ENCODE assay signal across 30 mouse cellular contexts in the genomic region with DNA sequence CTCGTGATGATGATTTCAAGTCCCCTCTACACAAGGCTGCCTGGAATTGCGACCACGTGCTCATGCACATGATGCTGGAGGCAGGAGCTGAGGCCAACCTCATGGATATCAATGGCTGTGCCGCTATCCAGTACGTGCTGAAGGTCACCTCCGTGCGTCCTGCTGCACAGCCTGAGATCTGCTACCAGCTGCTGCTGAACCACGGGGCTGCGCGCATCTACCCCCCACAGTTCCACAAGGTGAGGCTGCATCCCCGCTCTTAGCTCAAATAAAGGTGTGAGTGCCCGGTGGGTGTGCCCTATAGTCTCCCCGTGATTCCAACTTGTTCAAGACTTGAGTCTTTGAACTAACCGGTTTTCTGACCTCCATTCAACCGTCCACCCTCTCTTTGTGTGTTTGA. TPM values are rescaled to one million over a fixed set of nuclear protein-coding genes. Genes with fewer than 3 reads are reported as not detected.
DNase-seq lines count a peak whose midpoint lies in the region; ATAC-seq and TF ChIP-seq lines count a peak whose summit lies in the region.
"Had no signal": no experiment of that assay in that cellular context is flagged by ENCODE, and none has a peak within 500 bp of the region (broad histone marks: within the 10 kb centered on the region; RNA-seq: fewer than 3 reads in every experiment).

No protein-coding gene starts in this region.

- H3K36me3 ChIP-seq in lung, embryonic 14.5 days (ENCODE audit: insufficient read depth) = no peaks in the 10 kb centered on the region
- no peaks in the 10 kb centered on the region for H3K36me3 ChIP-seq in ES-Bruce4 (ENCODE audit: control insufficient read depth, insufficient read depth, low read length, poor library complexity, severe bottlenecking)
- H3K36me3 ChIP-seq in embryonic facial prominence, embryonic 10.5 days (replicated peaks) = peaks cover 15% of the 10 kb centered on the region
- no peaks in the 10 kb centered on the region for H3K36me3 ChIP-seq in stomach, embryonic 15.5 days
- no peaks in the 10 kb centered on the region for H3K36me3 ChIP-seq in neural tube, embryonic 15.5 days

- ATAC-seq in lung, embryonic 14.5 days (ENCODE audit: insufficient read depth) = peak; percentile 41; the same call in 1 of the 2 replicates
- 0 out of 2 replicates have a peak, but pooled peaks have one; percentile 43 for ATAC-seq in stomach, embryonic 15.5 days (ENCODE audit: insufficient read depth, low FRiP score, low read depth)
- ATAC-seq in neural tube, embryonic 15.5 days (ENCODE audit: low FRiP score) = no peak
- ATAC-seq: forebrain, embryonic 13.5 days; liver, embryonic 12.5 days; liver, postnatal 0 days; lung, postnatal 0 days had no signal

- no peaks in the 10 kb centered on the region for H3K4me1 ChIP-seq in lung, embryonic 14.5 days (ENCODE audit: insufficient read depth)
- peaks cover 5% of the 10 kb centered on the region for H3K4me1 ChIP-seq in ES-Bruce4 (ENCODE audit: control insufficient read depth, insufficient read depth, low read length)
- H3K4me1 ChIP-seq in embryonic facial prominence, embryonic 10.5 days = 0 out of 2 replicates have a peak, but pooled peaks cover 2% of the 10 kb centered on the region
- no peaks in the 10 kb centered on the region for H3K4me1 ChIP-seq in stomach, embryonic 15.5 days
- no peaks in the 10 kb centered on the region for H3K4me1 ChIP-seq in neural tube, embryonic 15.5 days
- H3K4me1 ChIP-seq: forebrain, embryonic 13.5 days; liver, embryonic 12.5 days had no signal

- no peaks in the 10 kb centered on the region for H3K9me3 ChIP-seq in lung, embryonic 14.5 days (ENCODE audit: low read depth, low read length)
- no peaks in the 10 kb centered on the region for H3K9me3 ChIP-seq in ES-Bruce4 (replicated peaks; ENCODE audit: control insufficient read depth, insufficient read depth, low read length, poor library complexity, severe bottlenecking)
- H3K9me3 ChIP-seq in embryonic facial prominence, embryonic 10.5 days = no peaks in the 10 kb centered on the region
- H3K9me3 ChIP-seq in stomach, embryonic 15.5 days = no peaks in the 10 kb centered on the region
- no peaks in the 10 kb centered on the region for H3K9me3 ChIP-seq in neural tube, embryonic 15.5 days (replicated peaks)
- H3K9me3 ChIP-seq: forebrain, embryonic 13.5 days; limb, embryonic 13.5 days; liver, embryonic 12.5 days had no signal

- WGBS in lung, embryonic 14.5 days = 81% methylated on average over 15 of the region's 15 CpGs
- WGBS in embryonic facial prominence, embryonic 10.5 days = 83% methylated on average over 15 of the region's 15 CpGs
- 76% methylated on average over 15 of the region's 15 CpGs for WGBS in stomach, embryonic 15.5 days
- WGBS in neural tube, embryonic 15.5 days = 87% methylated on average over 15 of the region's 15 CpGs

- no peaks in the 10 kb centered on the region for H3K27me3 ChIP-seq in lung, embryonic 14.5 days (ENCODE audit: insufficient read depth, low read length)
- no peaks in the 10 kb centered on the region for H3K27me3 ChIP-seq in ES-Bruce4 (ENCODE audit: control insufficient read depth, insufficient read depth, low read length, poor library complexity, severe bottlenecking)
- H3K27me3 ChIP-seq in embryonic facial prominence, embryonic 10.5 days (replicated peaks; ENCODE audit: low read depth, poor library complexity, severe bottlenecking) = no peaks in the 10 kb centered on the region
- no peaks in the 10 kb centered on the region for H3K27me3 ChIP-seq in stomach, embryonic 15.5 days (replicated peaks)
- H3K27me3 ChIP-seq in neural tube, embryonic 15.5 days (replicated peaks) = no peaks in the 10 kb centered on the region
- H3K27me3 ChIP-seq: forebrain, embryonic 13.5 days; limb, embryonic 13.5 days; liver, embryonic 12.5 days had no signal

- H3K4me2 ChIP-seq in lung, embryonic 14.5 days = no peak overlapping the region
- H3K4me2 ChIP-seq in stomach, embryonic 15.5 days = no peak overlapping the region
- H3K4me2 ChIP-seq in neural tube, embryonic 15.5 days = no peak overlapping the region
- H3K4me2 ChIP-seq: forebrain, embryonic 13.5 days; heart, embryonic 11.5 days; hindbrain, embryonic 14.5 days; limb, embryonic 13.5 days; liver, embryonic 12.5 days; midbrain, embryonic 11.5 days had no signal

- H3K27ac ChIP-seq in lung, embryonic 14.5 days (ENCODE audit: low read depth) = no peak overlapping the region
- H3K27ac ChIP-seq in ES-Bruce4 (ENCODE audit: insufficient read depth, low read length) = no peak overlapping the region
- H3K27ac ChIP-seq in embryonic facial prominence, embryonic 10.5 days (replicated peaks) = 0 out of 2 replicates have a peak overlapping the region, but pooled peaks have one; percentile 15
- no peak overlapping the region for H3K27ac ChIP-seq in stomach, embryonic 15.5 days
- no peak overlapping the region for H3K27ac ChIP-seq in left cerebral cortex, adult 2 months
- no peak overlapping the region for H3K27ac ChIP-seq in neural tube, embryonic 15.5 days (replicated peaks)
- H3K27ac ChIP-seq: forebrain, embryonic 13.5 days; hindbrain, embryonic 14.5 days; limb, embryonic 13.5 days; liver, embryonic 12.5 days; macrophage had no signal

- no peak overlapping the region for H3K9ac ChIP-seq in lung, embryonic 14.5 days
- H3K9ac ChIP-seq in ES-Bruce4 (ENCODE audit: low read depth, poor library complexity, severe bottlenecking) = no peak overlapping the region
- no peak overlapping the region for H3K9ac ChIP-seq in stomach, embryonic 15.5 days
- H3K9ac ChIP-seq in neural tube, embryonic 15.5 days (replicated peaks) = no peak overlapping the region
- H3K9ac ChIP-seq: forebrain, embryonic 13.5 days; hindbrain, embryonic 14.5 days; limb, embryonic 13.5 days; liver, embryonic 12.5 days; liver, postnatal 0 days had no signal

- no peak overlapping the region for H3K4me3 ChIP-seq in lung, embryonic 14.5 days (ENCODE audit: low read depth, low read length)
- H3K4me3 ChIP-seq in ES-Bruce4 (ENCODE audit: low read depth, low read length) = no peak overlapping the region
- H3K4me3 ChIP-seq in embryonic facial prominence, embryonic 10.5 days = no peak overlapping the region
- H3K4me3 ChIP-seq in stomach, embryonic 15.5 days (replicated peaks) = no peak overlapping the region
- H3K4me3 ChIP-seq in left cerebral cortex, adult 2 months = no peak overlapping the region
- no peak overlapping the region for H3K4me3 ChIP-seq in neural tube, embryonic 15.5 days (replicated peaks)
- H3K4me3 ChIP-seq: forebrain, embryonic 13.5 days; limb, embryonic 13.5 days; liver, embryonic 12.5 days had no signal

- DNase-seq in lung, embryonic 14.5 days = no peak
- no peak for DNase-seq in lung, postnatal 14 days
- DNase-seq in embryonic facial prominence, embryonic 10.5 days (ENCODE audit: low spot score) = no peak
- no peak for DNase-seq in urinary bladder, postnatal 10 days (ENCODE audit: low spot score)
- no peak for DNase-seq in left cerebral cortex, adult 2 months (ENCODE audit: extremely low spot score in 1 of 2, low spot score in 2 of 2)
- DNase-seq: adrenal gland, postnatal 25 days; cerebellum, adult 11-12 months; cerebellum, adult 9-11 months; embryo, embryonic 11 days; gastrocnemius, postnatal 25 days; heart, adult 11 months; heart, postnatal 36 days; kidney, adult 11 months; kidney, postnatal 14 days; liver, postnatal 0 days; retina, postnatal 1 day; right cerebral cortex, postnatal 14 days; thymus, postnatal 4 days had no signal

- peak; percentile 96 for TF ChIP-seq EP300 in ES-Bruce4 (IDR thresholded peaks at IDR 0.05; ENCODE audit: insufficient read depth, low read depth, low read length)

- TF ChIP-seq POLR2A in ES-Bruce4 (IDR thresholded peaks at IDR 0.05; ENCODE audit: insufficient read depth, low read length) = no peak

- intact Hi-C loops in left cerebral cortex, adult 2 months (cut with DNase I) = no loop called here

- no peak for TF ChIP-seq CTCF in lung, embryonic 14.5 days (IDR thresholded peaks at IDR 0.05; ENCODE audit: low read depth)
- peak; percentile 25 for TF ChIP-seq CTCF in ES-Bruce4 (IDR thresholded peaks at IDR 0.05; ENCODE audit: low read depth, low read length)
- TF ChIP-seq CTCF in left cerebral cortex, adult 2 months (IDR thresholded peaks at IDR 0.05) = no peak

RNA-seq across cellular contexts. Expression of gene Asb4, which starts 40.4 kb away (rescaled TPM):
- polyA plus RNA-seq in lung, embryonic 14.5 days (2014; fragmentation: Nextera tagmentation; extraction: Ambion mirVana) = 8.6 and 10.8 TPM in 2 replicates
- polyA plus RNA-seq in ES-Bruce4 (2011; ENCODE audit: insufficient read depth, insufficient read length, low read depth, missing spikeins) = 1.2 and 1.3 TPM in 2 replicates
- 69.0 and 70.1 TPM in 2 replicates for polyA plus RNA-seq in embryonic facial prominence, embryonic 10.5 days (2016; fragmentation: Nextera tagmentation; extraction: Ambion mirVana)
- polyA plus RNA-seq in stomach, embryonic 15.5 days (2015; fragmentation: Nextera tagmentation; extraction: Ambion mirVana) = 12.4 and 15.9 TPM in 2 replicates
- 1 to 10 TPM in 1 of 2 experiments, under 1 TPM in 1; 0.25 to 1.1 TPM for total RNA-seq in left cerebral cortex, adult 2 months (2021)
- 11.4 and 11.5 TPM in 2 replicates for polyA plus RNA-seq in neural tube, embryonic 15.5 days (2015; fragmentation: Nextera tagmentation; extraction: Ambion mirVana)
- total RNA-seq: monocyte, adult 5-6 weeks had no signal
